8 mouse cellular contexts compared by ENCODE assay signal in the genomic region with DNA sequence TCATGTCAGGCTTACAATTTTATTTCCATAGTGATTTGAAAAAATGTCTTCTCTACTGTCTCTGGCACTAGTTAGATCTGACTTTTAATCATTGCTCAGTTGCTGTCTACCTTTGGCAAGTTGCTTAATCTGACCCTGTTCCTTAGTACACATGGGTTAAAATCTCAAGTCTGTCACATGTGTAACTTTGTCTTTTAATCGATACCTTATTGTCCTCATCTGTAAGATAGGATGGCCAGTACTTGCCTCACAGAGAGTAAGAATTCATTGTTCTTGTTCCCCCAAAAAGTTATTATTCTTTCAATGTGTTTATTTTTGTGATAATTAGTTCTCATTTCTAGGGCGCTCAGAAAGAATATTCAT. TPM values are rescaled to one million over a fixed set of nuclear protein-coding genes. Genes with fewer than 3 reads are reported as not detected.
DNase-seq lines count a peak whose midpoint lies in the region; ATAC-seq and TF ChIP-seq lines count a peak whose summit lies in the region.

No protein-coding gene starts in this region.

- H3K27me3 ChIP-seq in heart, postnatal 0 days (ENCODE audit: control insufficient read depth, insufficient read depth, low read length) = no peaks in the 10 kb centered on the region
- no peaks in the 10 kb centered on the region for H3K27me3 ChIP-seq in hindbrain, embryonic 13.5 days
- H3K27me3 ChIP-seq in midbrain, embryonic 13.5 days = no peaks in the 10 kb centered on the region

- DNase-seq in heart, postnatal 0 days (ENCODE audit: low spot score) = no peak
- no peak for DNase-seq in heart, postnatal 10 days
- DNase-seq in layer of hippocampus, postnatal 25 days (ENCODE audit: extremely low spot score in 1 of 2, low spot score in 1 of 2) = no peak
- DNase-seq in frontal cortex, postnatal 14 days (ENCODE audit: low spot score in 2 of 2) = no peak
- no peak for DNase-seq in frontal cortex, postnatal 10 days (ENCODE audit: low spot score in 2 of 2)

- H3K36me3 ChIP-seq in heart, postnatal 0 days (replicated peaks; ENCODE audit: control insufficient read depth, insufficient read depth, low read length) = no peaks in the 10 kb centered on the region; the same call in 1 of the 2 replicates
- no peaks in the 10 kb centered on the region for H3K36me3 ChIP-seq in hindbrain, embryonic 13.5 days
- H3K36me3 ChIP-seq in midbrain, embryonic 13.5 days = no peaks in the 10 kb centered on the region

- H3K9ac ChIP-seq in heart, postnatal 0 days (replicated peaks; ENCODE audit: low read depth, low read length) = peak overlapping the region; percentile 83
- H3K9ac ChIP-seq in hindbrain, embryonic 13.5 days = peak overlapping the region; percentile 84
- H3K9ac ChIP-seq in midbrain, embryonic 13.5 days (replicated peaks) = peak overlapping the region; percentile 84

- ATAC-seq in heart, postnatal 0 days (ENCODE audit: insufficient read depth, low read depth) = no peak
- no peak for ATAC-seq in hindbrain, embryonic 13.5 days (ENCODE audit: low FRiP score)
- ATAC-seq in midbrain, embryonic 13.5 days = no peak

- H3K27ac ChIP-seq in heart, postnatal 0 days (ENCODE audit: low read depth) = peak overlapping the region; percentile 93
- H3K27ac ChIP-seq in bone marrow macrophage, adult 2 months (ENCODE audit: insufficient read depth, low read depth, low read length) = peak overlapping the region; percentile 21; the same call in 1 of the 2 replicates
- H3K27ac ChIP-seq in hindbrain, embryonic 13.5 days = peak overlapping the region; percentile 98
- peak overlapping the region; percentile 98 for H3K27ac ChIP-seq in midbrain, embryonic 13.5 days

- H3K9me3 ChIP-seq in heart, postnatal 0 days (replicated peaks; ENCODE audit: control insufficient read depth, low read length) = no peaks in the 10 kb centered on the region
- H3K9me3 ChIP-seq in hindbrain, embryonic 13.5 days = no peaks in the 10 kb centered on the region
- no peaks in the 10 kb centered on the region for H3K9me3 ChIP-seq in midbrain, embryonic 13.5 days

- TF ChIP-seq POLR2A in bone marrow macrophage, adult 2 months (IDR thresholded peaks at IDR 0.05; ENCODE audit: borderline replicate concordance, low read depth, low read length) = no peak

- peak overlapping the region; percentile 76 for H3K4me2 ChIP-seq in heart, postnatal 0 days (ENCODE audit: low read depth, low read length)
- peak overlapping the region; percentile 57 for H3K4me2 ChIP-seq in hindbrain, embryonic 13.5 days
- H3K4me2 ChIP-seq in midbrain, embryonic 13.5 days (replicated peaks) = peak overlapping the region; percentile 63

- TF ChIP-seq CTCF in heart, postnatal 0 days (IDR thresholded peaks at IDR 0.05; ENCODE audit: low read depth) = no peak
- no peak for TF ChIP-seq CTCF in bone marrow macrophage, adult 2 months (IDR thresholded peaks at IDR 0.05; ENCODE audit: low read depth, low read length)

- WGBS in heart, postnatal 0 days = 30% methylated on average over 2 of the region's 2 CpGs
- WGBS in hindbrain, embryonic 13.5 days = 40% methylated on average over 2 of the region's 2 CpGs
- WGBS in midbrain, embryonic 13.5 days = 38% methylated on average over 2 of the region's 2 CpGs

- intact Hi-C loops in heart, postnatal 10 days (cut with DNase I) = loop anchor here (1.0 to 2.0 kb wide), 2 partner anchors 27 to 81 kb away; a partner anchor contains a TSS

- TF ChIP-seq EP300 in heart, postnatal 0 days (IDR thresholded peaks at IDR 0.05; ENCODE audit: low read depth) = no peak

- peak overlapping the region; percentile 96 for H3K4me3 ChIP-seq in heart, postnatal 0 days (ENCODE audit: low read depth, low read length)
- H3K4me3 ChIP-seq in bone marrow macrophage, adult 2 months (ENCODE audit: insufficient read depth, low read length) = peak overlapping the region; percentile 71; the same call in 1 of the 2 replicates
- peak overlapping the region; percentile 76 for H3K4me3 ChIP-seq in hindbrain, embryonic 13.5 days
- H3K4me3 ChIP-seq in midbrain, embryonic 13.5 days (replicated peaks) = peak overlapping the region; percentile 77

- peaks cover 25% of the 10 kb centered on the region for H3K4me1 ChIP-seq in heart, postnatal 0 days (ENCODE audit: control insufficient read depth, insufficient read depth)
- H3K4me1 ChIP-seq in bone marrow macrophage, adult 2 months (ENCODE audit: control insufficient read depth, insufficient read depth, low read length) = peaks cover 16% of the 10 kb centered on the region
- H3K4me1 ChIP-seq in hindbrain, embryonic 13.5 days (replicated peaks) = peaks cover 33% of the 10 kb centered on the region
- peaks cover 36% of the 10 kb centered on the region for H3K4me1 ChIP-seq in midbrain, embryonic 13.5 days (replicated peaks)

RNA-seq across cellular contexts. Expression of a gene that starts 1.0 kb away (rescaled TPM):
- 14.1 and 25.3 TPM in 2 replicates for total RNA-seq in heart, postnatal 0 days (2014; rRNA removed; ENCODE audit: low replicate concordance)
- polyA plus RNA-seq in heart, postnatal 0 days (2015; fragmentation: Nextera tagmentation; extraction: Ambion mirVana) = 5.8 and 6.4 TPM in 2 replicates
- total RNA-seq in heart, postnatal 10 days (2021) = 10 to 100 TPM; 56.6 to 59.5 TPM
- 45.6 and 48.2 TPM in 2 replicates for polyA plus RNA-seq in bone marrow macrophage, adult 2 months (2012; ENCODE audit: insufficient read depth, insufficient read length, missing spikeins)
- polyA plus RNA-seq in hindbrain, embryonic 13.5 days (2015; fragmentation: Nextera tagmentation; extraction: Ambion mirVana) = 16.0 and 17.0 TPM in 2 replicates
- polyA plus RNA-seq in midbrain, embryonic 13.5 days (2015; fragmentation: Nextera tagmentation; extraction: Ambion mirVana) = 15.1 and 16.0 TPM in 2 replicates
- total RNA-seq in layer of hippocampus, postnatal 25 days (2021) = 100 to 1,000 TPM in 1 of 2 experiments, 10 to 100 TPM in 1; 90.0 to 112 TPM

RNA-seq across cellular contexts. Expression of a gene that starts 27.0 kb away (rescaled TPM):
- 18.4 and 32.6 TPM in 2 replicates for total RNA-seq in heart, postnatal 0 days (2014; rRNA removed; ENCODE audit: low replicate concordance)
- polyA plus RNA-seq in heart, postnatal 0 days (2015; fragmentation: Nextera tagmentation; extraction: Ambion mirVana) = 3.4 and 4.6 TPM in 2 replicates
- total RNA-seq in heart, postnatal 10 days (2021) = 10 to 100 TPM; 16.8 to 19.7 TPM
- 47.7 and 52.9 TPM in 2 replicates for polyA plus RNA-seq in bone marrow macrophage, adult 2 months (2012; ENCODE audit: insufficient read depth, insufficient read length, missing spikeins)
- polyA plus RNA-seq in hindbrain, embryonic 13.5 days (2015; fragmentation: Nextera tagmentation; extraction: Ambion mirVana) = 4.6 and 5.7 TPM in 2 replicates
- polyA plus RNA-seq in midbrain, embryonic 13.5 days (2015; fragmentation: Nextera tagmentation; extraction: Ambion mirVana) = 5.9 and 6.6 TPM in 2 replicates
- 10 to 100 TPM; 31.6 to 34.1 TPM for total RNA-seq in layer of hippocampus, postnatal 25 days (2021)

RNA-seq across cellular contexts. Expression of a gene that starts 38.0 kb away (rescaled TPM):
- 11.6 and 17.8 TPM in 2 replicates for total RNA-seq in heart, postnatal 0 days (2014; rRNA removed; ENCODE audit: low replicate concordance)
- 6.3 and 7.2 TPM in 2 replicates for polyA plus RNA-seq in heart, postnatal 0 days (2015; fragmentation: Nextera tagmentation; extraction: Ambion mirVana)
- total RNA-seq in heart, postnatal 10 days (2021) = 10 to 100 TPM; 21.1 to 26.9 TPM
- polyA plus RNA-seq in bone marrow macrophage, adult 2 months (2012; ENCODE audit: insufficient read depth, insufficient read length, missing spikeins) = 45.5 and 56.9 TPM in 2 replicates
- 18.8 and 19.8 TPM in 2 replicates for polyA plus RNA-seq in hindbrain, embryonic 13.5 days (2015; fragmentation: Nextera tagmentation; extraction: Ambion mirVana)
- 16.9 and 21.4 TPM in 2 replicates for polyA plus RNA-seq in midbrain, embryonic 13.5 days (2015; fragmentation: Nextera tagmentation; extraction: Ambion mirVana)
- 10 to 100 TPM; 27.9 to 39.0 TPM for total RNA-seq in layer of hippocampus, postnatal 25 days (2021)

RNA-seq across cellular contexts. Expression of a gene that starts 44.0 kb away (rescaled TPM):
- 157 and 158 TPM in 2 replicates for total RNA-seq in heart, postnatal 0 days (2014; rRNA removed; ENCODE audit: low replicate concordance)
- polyA plus RNA-seq in heart, postnatal 0 days (2015; fragmentation: Nextera tagmentation; extraction: Ambion mirVana) = 93.3 and 95.5 TPM in 2 replicates
- total RNA-seq in heart, postnatal 10 days (2021) = 100 to 1,000 TPM; 105 to 110 TPM
- 155 and 159 TPM in 2 replicates for polyA plus RNA-seq in bone marrow macrophage, adult 2 months (2012; ENCODE audit: insufficient read depth, insufficient read length, missing spikeins)
- polyA plus RNA-seq in hindbrain, embryonic 13.5 days (2015; fragmentation: Nextera tagmentation; extraction: Ambion mirVana) = 52.7 and 54.9 TPM in 2 replicates
- 57.0 and 60.9 TPM in 2 replicates for polyA plus RNA-seq in midbrain, embryonic 13.5 days (2015; fragmentation: Nextera tagmentation; extraction: Ambion mirVana)
- total RNA-seq in layer of hippocampus, postnatal 25 days (2021) = 10 to 100 TPM; 49.9 to 51.1 TPM

RNA-seq across cellular contexts. Expression of a gene that starts 48.7 kb away (rescaled TPM):
- total RNA-seq in heart, postnatal 0 days (2014; rRNA removed; ENCODE audit: low replicate concordance) = 2.4 TPM in 1 of 2 replicates, not detected in the other
- polyA plus RNA-seq in heart, postnatal 0 days (2015; fragmentation: Nextera tagmentation; extraction: Ambion mirVana) = 1.2 TPM in 2 replicates
- under 1 TPM; 0.26 to 0.45 TPM for total RNA-seq in heart, postnatal 10 days (2021)
- polyA plus RNA-seq in bone marrow macrophage, adult 2 months (2012; ENCODE audit: insufficient read depth, insufficient read length, missing spikeins) = 1.3 and 2.9 TPM in 2 replicates
- 3.0 TPM in 2 replicates for polyA plus RNA-seq in hindbrain, embryonic 13.5 days (2015; fragmentation: Nextera tagmentation; extraction: Ambion mirVana)
- 3.3 and 3.4 TPM in 2 replicates for polyA plus RNA-seq in midbrain, embryonic 13.5 days (2015; fragmentation: Nextera tagmentation; extraction: Ambion mirVana)
- not detected for total RNA-seq in layer of hippocampus, postnatal 25 days (2021)

Comparison
In these comparisons a context has a peak if more than half of its experiments do, and no peak if none do; other contexts are left out.
1. H3K27ac ChIP-seq: peak in every context shown above with its lines; median percentile 98 in hindbrain, embryonic 13.5 days; 98 in midbrain, embryonic 13.5 days; 93 in heart, postnatal 0 days; 21 in bone marrow macrophage, adult 2 months.